Mouse (Mus musculus): Measurements from ENCODE around the gene Rap1gap.

Gene Rap1gap

DNA sequence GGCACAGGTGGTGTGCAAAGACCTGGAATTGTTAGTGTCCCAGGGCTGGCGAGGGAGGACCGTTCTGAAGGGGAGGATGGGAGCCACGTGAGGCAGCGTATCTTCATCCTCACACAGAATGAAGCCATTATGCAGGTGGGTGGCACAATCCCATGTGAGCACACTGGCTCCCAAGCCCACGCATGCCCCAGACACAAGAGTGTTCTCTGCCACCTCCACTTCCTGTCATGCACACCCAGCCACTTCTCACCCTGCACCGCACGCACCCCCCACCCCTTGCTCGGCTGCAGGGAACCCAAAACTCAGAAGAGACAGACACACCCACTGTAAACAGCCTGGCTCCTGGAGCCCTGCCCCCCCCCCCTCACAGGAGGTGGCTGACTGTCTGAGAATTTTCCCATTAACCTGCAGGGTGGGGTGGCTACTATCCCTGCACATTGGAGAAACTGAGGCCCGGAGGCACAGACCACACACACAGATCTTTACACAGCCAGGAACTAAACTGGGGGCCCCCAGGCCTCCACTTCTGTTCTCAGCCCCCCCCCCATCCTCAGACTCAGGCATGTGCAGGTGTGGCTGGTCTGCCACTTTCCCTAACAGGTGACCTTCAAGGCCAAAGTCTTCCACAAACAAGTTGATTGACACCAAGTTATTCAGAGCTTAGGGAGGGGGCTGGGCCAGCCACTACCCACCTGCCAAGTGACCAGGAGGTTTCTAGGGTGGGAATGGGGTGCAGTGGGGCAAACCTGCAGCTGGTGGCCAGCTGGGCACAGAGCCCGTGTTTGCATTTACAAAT, 27.8 kb downstream of the Rap1gap start:
- no peak for DNase-seq (ENCODE audit: low read depth, low spot score)

DNA sequence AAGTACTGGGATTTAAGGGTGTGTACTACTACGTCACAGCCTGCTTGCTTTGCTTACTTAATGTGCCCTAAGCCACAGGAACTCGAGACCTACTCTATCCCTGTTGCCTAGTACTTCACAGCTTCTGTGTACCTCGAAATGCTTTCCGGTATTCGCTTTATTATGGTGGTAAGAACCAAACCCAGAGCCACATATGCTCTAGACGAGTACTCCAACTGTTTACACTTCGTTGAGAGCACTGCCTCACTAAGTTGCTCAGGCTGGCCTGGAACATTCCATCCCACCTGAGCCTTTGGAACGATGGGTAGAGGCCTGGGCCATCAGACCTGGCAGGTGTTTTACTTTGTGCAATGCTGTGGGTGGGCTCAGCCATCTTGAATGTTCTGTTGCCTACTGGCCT, 30.8 kb downstream of the Rap1gap start:
- no peak for DNase-seq (ENCODE audit: low read depth, low spot score)

DNA sequence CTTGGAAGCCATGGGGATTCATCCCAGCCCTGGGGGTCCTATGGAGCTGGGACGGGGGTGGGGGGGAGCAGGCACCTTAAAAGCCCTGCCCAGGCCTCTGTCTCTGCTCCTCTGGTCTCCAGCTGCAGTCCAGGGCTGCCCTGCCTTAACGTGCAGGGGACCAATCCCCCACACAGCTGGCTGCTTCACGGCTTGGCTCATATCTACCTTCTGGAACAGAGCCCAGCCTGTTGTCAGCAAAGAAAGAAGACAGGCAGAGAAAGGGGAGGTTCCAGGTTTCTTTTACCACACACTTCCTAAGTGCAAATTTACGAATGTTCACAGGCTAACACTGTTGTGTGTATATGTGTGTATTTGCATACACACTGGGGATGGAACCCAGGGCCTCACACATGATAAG, 31.4 kb downstream of the Rap1gap start:
- DNase-seq (ENCODE audit: low read depth, low spot score): no peak

DNA sequence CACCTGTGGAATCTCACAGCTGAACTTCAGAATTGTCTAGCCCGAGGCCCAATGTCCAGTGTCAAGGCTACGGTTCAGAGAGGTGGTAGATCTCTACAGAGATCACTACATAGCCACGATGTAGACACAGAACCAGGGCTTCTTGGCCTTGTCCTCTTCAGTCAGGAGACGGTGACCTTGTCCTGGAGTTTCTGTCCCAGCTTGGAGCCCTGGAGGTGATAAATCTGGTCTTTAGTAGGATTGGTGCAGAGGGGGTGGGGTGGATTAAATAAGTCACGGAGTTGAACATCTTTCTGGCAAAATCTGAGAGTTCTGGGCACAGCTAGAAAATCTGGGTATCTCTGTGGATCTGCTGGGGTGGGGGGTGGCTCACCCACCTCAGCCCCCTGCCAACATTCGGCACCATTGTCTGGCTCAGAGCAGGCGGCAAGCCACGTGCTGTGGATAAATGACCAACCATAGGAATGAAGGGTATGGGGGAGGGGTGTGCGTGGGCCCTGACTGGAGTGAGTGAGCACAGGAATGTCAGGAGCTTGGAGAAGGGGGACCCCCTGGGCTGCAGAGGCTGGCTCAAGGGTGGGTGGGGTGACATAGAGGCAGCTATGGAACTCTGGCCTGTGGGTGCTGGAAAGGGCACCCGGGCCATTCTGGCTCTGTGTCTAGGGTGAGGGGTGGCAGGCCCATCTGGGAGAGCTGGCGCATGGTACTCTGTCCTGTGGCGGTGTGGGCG, 32.8 kb downstream of the Rap1gap start:
- no peak for DNase-seq (ENCODE audit: low read depth, low spot score)

DNA sequence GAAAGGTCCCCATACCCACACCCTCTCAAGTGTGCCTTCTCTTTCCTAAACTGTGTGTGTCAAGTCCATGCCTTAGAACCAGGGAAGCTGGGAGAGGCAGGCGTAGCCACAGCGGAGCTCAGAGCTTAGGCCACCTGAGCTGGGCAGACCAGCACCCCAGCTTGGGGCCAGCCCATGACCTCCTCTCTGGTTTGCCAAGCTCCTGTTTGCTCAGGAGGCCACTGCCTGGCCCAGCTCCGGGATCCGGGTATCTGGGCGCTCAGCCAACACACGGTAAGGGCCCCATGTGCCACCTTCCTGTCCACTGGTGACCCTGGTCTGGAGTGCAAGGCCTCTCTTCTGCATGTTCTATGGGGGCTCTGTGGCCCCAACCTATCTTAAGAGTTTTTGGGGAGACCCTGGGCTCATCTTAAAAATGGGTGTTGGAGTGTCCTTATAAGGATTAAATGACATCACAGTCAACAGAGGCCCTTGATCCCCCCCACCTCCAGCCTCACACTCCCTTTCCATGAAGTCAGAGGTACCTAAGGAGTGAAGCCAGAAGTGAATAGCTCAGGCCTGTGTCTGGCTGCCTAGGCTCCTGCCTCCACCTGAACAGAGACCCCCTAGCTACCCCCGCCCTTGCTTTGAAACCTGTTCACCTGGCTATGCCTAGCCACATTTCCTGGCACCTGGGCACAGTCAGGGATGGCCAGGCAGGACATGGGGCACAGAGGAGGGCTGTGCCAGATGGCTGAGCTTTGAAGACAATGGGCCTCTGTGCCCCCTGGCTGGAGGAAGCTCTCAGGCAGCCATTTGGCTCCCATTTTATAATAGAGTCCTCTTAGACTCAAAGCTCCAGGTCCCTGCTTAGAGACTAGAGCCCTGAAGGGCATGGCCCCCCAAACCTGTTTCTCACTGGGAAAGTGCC, 33.8 kb downstream of the Rap1gap start:
- no peak for DNase-seq (ENCODE audit: low read depth, low spot score)

DNA sequence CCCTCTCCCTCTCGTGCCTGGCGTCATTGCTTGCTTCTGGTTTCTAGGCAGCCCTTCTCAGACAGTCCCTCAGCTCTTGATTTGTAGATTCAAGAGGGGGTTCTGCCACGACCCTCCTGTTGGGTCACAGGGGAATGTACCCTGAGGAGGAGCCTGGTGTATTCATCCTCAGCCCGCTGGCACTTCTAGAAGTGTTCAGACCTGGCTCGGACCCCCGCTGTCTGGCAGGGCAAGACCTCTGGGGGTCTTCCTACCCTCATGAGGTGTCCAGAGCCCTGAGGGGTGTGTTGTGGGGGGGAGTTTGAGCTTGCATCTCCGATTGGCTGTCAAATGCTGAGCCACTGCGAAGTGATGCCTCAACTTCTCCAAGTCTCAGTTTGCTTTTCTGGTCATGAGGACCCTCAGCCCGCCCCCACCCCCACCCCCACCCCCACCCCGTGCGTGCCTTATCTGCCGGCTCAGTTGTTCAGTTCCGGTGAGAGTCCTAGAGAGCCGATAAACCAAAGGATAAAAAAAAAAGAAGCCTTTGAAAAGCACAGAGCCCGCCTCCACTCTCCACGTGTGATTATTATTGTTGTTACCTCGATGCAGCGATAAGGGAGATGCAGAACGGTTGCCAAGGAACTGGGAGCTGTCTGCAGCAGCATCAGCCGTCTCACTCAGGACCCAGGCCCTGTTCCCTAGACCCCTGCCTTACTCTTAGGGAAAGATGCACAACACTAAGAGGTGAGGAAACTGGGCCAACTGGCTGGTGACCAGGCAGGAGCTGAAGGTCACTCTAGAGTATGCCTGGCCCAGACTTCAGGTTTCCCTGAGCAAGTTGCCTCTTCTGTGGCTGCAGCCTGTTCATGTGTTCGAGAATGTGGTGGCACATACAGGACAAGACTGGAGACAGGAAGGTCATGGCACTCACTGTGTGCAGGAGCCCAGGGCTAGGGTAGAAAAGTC, 35.0 kb downstream of the Rap1gap start:
- no peak for DNase-seq (ENCODE audit: low read depth, low spot score)

DNA sequence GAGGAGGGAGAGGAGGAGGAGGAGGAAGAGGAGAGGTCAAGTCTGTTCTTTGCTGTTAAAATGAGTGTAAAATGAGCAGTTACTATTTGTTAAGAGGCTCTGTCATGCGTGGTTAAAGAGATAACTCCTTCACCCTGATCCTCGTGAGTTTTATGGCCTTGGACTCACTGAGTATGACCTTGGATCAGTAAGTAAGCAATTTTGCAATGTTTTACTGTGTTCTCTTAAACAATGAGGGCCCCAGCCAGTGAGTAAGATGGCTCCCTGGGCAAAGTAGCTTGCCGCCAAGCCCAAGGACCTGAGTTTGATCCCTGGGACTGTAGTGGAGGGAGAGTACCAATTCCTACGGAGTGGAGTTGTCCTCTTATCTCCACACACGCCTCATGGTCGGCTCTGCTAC, 36.4 kb downstream of the Rap1gap start:
- no peak for DNase-seq (ENCODE audit: low read depth, low spot score)

DNA sequence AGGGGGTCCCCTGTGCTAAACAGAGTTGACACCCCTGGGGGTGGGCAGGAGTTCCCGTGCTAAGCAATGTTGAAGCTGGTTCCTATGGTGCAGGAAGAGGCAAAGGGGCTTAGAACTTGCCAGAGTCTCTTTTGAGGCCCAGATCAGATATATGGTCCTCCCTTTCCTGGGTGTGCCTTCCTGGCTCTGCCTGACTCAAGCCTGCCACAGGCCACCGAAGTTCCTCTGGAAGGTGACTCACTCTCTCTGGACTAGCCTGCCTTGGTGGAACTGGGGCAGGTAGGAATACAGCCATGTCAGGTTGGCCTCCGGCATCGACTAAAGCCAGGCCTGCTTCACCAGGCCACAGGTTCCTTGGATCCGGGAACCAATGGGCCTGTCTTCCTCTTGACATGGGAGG, 38.6 kb downstream of the Rap1gap start:
- DNase-seq (ENCODE audit: low read depth, low spot score): no peak

DNA sequence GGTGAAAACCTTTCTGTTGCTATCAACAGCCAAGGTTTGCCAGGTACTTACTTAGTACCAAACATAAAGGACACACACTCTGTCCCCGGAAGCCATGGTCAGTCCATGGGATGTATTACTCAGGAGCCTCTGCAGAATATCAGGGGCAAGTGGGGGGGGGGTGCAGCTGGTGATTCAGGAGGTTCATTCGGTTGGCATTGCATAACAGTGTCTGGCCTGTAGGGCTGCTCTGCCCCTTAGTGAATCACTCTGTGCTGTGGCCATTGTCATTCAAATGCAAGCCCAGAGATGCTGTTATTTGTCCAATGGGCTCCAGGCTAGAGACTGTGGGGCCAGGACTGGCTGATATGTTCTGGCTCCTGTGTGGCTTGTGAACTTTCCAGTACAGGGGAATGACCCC, 40.0 kb downstream of the Rap1gap start:
- DNase-seq (ENCODE audit: low read depth, low spot score): no peak

DNA sequence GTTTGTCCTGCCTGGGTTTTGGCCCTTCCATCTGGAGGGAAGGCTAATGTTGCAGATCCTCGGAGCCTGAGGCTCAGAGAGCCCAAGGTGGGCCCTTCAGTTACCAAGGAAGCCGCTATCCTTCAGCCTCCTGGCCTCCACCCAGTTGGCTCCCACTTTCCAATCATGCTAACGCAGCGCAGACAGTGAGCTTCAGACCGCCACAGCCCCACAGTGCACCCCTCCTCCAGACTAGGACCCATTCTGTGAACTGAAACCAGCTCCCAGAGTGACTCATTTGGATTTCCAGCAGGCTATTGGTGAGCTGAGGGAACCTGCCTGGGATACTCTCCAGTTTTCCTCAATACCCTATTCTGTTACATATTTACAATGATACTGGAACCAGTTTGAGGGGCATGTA, 40.9 kb downstream of the Rap1gap start:
- DNase-seq (ENCODE audit: low read depth, low spot score): no peak

DNA sequence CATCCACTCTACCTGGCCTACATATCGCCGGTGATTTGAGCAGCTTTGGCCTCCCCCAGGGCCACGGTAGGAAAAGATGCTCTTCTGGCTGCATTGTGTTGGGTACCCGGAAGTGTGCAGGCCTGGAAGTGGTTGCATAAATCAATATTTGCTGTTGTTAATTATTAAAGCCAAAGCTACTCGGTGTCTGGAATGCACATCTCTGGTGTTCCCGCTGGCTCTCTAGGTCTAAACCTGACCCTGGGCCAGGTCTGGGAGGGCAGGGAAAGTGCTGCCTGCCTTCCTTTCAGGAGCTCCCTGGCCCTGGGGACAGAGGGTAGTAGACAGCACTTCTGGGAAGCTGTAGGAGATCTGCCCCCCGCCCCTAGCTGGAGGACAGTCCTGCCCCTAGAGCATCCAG, 42.0 kb downstream of the Rap1gap start:
- DNase-seq (ENCODE audit: low read depth, low spot score): no peak

DNA sequence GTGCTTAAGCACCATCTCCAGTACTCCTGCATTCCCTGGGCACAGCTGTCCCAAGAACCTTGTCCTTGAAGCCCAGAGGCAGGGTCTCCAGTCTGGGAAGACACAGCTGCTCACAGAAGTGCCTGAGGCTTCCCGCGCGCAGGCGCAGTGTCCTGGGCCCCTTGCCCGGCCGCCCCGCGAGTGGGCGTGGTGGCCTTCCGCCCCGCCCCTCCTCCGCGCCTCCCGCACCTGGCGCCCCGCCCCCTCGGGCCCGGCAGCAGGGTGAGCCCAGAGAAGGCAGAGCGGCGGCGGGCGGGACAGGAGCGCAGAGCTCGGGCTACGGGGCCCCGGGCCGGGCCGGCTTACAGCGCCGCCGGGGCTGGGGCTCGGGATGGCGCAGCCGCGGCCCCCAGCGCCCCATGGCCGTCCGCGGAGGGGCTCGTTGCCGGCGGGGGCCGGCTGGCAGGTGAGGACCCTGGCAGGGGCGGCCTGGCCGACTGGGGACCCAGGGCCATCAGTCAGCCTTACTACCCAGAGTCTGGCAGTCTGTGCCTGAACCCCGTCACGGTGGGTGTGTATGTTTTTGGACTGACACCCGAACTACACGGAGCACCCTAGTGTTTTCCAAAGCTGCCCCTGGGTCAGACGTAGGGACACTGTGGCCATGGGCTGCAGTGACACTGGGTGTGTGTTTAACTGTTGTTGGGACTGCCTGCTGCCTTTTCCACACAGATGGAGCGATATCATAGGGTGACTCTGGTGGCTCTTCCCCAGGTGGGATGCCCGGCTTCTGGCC, 42.9 kb downstream of the Rap1gap start:
- DNase-seq (ENCODE audit: low read depth, low spot score): peak; percentile 92

DNA sequence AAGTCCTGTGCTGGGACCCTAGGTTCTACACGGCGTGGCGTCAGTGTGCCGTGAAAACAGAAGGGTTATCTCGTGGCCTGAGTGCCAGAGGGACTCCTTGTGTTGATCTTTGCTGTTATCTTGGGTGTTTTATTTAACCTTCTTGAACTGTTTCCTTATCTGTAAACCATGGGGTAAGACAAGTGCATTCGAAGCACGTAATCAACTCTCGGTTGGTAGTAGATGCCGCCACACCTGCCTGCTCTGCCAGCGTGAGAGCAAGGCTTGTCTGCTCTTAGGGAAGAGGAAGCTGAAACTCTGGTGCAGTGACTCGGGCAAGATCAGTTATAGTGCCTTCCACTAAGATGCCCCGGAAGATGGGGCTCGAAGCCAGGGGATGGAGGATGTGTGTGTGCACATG, 48.4 kb downstream of the Rap1gap start:
- no peak for DNase-seq (ENCODE audit: low read depth, low spot score)

DNA sequence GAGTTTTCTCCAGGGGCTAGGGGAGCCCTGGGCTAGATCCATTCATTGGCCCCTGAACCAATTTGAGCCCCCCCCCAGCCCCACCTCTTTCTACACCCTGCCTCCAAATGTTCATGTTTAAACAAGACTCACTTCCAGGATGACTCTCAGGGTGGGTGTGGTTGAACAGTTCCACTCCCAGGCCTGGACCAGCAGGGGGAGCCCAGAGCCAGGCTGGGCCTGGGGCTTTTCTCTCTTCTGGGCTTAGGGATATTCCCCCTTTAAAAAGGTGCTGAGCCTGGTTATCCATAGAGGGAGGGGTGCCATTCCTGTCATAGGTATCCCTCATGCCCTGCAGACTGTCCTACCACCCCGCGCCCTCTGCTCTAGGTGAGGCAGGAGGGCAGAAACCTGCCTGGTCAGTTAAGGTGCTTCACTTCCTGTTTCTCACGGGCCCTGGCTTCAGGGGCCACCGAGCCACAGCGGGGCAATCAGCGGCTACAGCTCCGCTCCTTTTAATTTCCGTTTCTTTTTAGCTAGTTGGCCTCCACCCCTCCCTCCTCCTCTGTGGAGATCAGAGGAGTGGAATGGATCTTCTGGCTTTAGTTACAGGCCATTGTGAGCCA, 49.6 kb downstream of the Rap1gap start:
- no peak for DNase-seq (ENCODE audit: low read depth, low spot score)

DNA sequence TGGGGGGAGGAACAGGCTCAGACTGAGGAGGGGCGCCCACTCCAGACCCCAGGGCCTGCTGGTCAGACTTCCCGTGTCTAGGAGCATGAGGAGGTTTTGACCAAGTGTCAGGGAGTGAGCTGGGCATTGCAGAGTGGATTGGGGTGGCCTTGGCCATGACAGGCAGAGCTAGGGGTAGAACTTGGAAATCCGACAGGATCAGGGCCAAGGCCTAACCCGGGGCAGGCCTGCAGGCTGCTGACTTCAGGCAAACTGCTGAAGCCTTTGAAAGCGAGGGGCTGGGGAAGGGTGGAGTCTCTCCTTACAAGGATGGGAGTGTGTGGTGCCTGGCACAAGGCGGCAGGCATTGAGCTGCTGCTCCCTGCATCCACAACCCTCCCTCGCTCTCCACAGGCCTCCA, 52.5 kb downstream of the Rap1gap start:
- no peak for DNase-seq (ENCODE audit: low read depth, low spot score)

DNA sequence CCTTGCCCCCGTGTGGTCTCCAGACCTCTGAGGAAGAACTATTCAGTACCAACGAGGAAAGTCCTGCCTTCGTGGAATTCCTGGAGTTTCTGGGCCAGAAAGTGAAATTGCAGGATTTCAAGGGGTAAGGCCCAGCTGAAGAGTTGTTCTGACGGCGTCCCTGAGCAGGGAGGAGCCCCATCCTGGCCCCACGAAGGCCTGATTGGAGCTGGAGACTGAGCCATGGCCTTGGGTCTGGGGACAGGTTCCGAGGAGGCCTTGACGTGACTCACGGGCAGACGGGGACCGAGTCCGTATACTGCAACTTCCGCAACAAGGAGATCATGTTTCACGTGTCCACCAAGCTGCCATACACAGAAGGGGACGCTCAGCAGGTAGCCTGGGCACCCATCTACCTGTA, 53.1 kb downstream of the Rap1gap start:
- DNase-seq (ENCODE audit: low read depth, low spot score): no peak

DNA sequence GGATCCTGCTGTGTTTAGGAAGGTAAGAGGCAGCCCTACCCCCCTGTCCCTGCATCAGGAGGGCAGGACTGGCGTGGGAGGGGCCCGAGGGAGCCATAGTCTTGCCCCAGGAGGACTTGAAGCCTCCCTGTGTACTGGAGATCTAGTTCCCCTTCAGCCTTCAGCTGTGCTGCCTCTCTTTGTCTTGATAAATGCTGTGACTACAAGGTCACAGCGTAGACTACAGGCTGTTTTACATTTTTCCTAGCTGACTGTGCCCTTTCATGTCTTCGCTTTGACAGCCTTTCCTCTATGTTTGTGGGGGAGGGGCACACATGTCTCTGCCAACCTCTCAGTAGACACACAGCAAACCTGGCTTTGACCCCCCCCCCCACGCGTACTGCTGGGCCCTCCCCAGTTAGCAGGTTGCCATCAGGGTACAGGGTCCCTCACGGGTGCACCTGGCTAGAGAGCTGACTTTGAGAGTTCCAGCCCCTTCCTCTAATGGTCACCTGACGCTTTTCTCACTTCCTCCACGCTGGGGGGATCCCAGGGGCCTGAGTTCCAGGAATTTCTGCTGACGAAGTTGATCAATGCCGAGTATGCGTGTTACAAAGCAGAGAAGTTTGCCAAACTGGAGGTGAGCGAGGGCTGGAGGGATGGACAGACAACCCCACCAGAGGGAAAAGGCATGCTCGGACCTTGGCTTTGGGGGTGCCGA, 55.0 kb downstream of the Rap1gap start:
- DNase-seq (ENCODE audit: low read depth, low spot score): peak; percentile 64

DNA sequence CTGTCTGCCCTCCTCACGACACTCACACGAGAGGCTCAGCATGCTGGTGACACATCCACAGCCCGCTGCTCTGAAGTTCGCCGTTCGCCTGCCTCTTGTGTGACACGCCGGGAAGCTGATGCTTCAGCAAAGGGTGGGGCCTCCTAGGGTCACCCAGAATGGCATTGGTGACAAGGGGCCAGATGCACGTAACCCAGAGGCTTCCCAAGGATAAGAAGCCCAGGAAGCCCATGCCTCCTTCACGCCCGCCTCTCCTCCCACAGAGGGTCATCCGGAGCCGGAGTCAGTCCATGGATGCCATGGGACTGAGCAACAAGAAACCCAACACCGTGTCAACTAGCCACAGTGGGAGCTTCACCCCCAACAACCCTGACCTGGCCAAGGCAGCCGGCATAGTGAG, 57.0 kb downstream of the Rap1gap start:
- no peak for DNase-seq (ENCODE audit: low read depth, low spot score)

DNA sequence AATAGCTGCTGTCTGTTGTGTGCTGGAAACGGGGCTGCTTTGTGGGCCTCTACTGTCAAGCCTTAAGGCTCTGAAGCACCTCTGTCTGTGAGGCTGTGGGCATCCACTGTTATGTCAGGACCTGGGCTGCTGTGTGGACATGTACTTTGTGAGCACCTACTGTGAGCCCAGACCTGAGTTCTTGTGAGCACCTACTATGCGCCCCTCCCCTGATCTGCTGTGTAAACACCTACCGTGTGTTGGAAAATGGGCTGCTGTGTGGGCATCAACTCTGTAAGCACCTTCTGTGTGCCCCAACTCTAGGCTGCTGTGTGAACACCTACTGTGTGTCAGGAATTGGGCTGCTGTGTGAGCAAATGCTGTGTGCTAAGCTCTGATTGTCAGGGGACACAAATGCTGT, 57.7 kb downstream of the Rap1gap start:
- no peak for DNase-seq (ENCODE audit: low read depth, low spot score)

All from mesoderm, embryonic 11.5 days (tissue).